Mouse (Mus musculus) stomach, embryonic 15.5 days (tissue): ENCODE results near the gene Rsl24d1. TPM values are rescaled to one million over a fixed set of nuclear protein-coding genes. Genes with fewer than 3 reads are reported as not detected.
A peak's percentile ranks its signal among the peaks of the same experiment; 100 is the strongest.
"Not testable (repeated sequence)": the region's sequence is repeated elsewhere in the genome, so short reads cannot be mapped to it uniquely, and the experiment has no call there.

Experiments
- ATAC-seq: fragments of 200-750 bp; cut with Nextera tagmentation; 2 replicates; pipeline ENCODE4 v1.8.0; 2017; ENCODE audit warnings: low read depth, moderate number of reproducible peaks, moderate TSS enrichment; ENCODE audit not compliant: insufficient read depth, low FRiP score
- H3K27ac ChIP-seq: fragments of 300-500 bp; sonication (generic); 2 replicates; pipeline ENCODE4 v1.5.1; 2015; ENCODE audit warnings: mild to moderate bottlenecking, inconsistent platforms
- H3K27me3 ChIP-seq: fragments of 300-500 bp; sonication (generic); replicated peaks from 2 replicates; pipeline ENCODE4 v1.6.1; 2015; ENCODE audit warnings: inconsistent platforms
- H3K36me3 ChIP-seq: fragments of 300-500 bp; sonication (generic); 2 replicates; pipeline ENCODE4 v1.6.1; 2015; ENCODE audit warnings: inconsistent platforms
- H3K4me1 ChIP-seq: fragments of 300-500 bp; sonication (generic); 2 replicates; pipeline ENCODE4 v1.6.1; 2015; ENCODE audit warnings: inconsistent platforms
- H3K4me2 ChIP-seq: fragments of 300-500 bp; sonication (generic); 2 replicates; pipeline ENCODE4 v1.6.1; 2015; ENCODE audit warnings: mild to moderate bottlenecking, inconsistent platforms
- H3K4me3 ChIP-seq: fragments of 300-500 bp; sonication (generic); replicated peaks from 2 replicates; pipeline ENCODE4 v1.5.1; 2015; ENCODE audit warnings: inconsistent platforms
- H3K9ac ChIP-seq: fragments of 300-500 bp; sonication (generic); 2 replicates; pipeline ENCODE4 v1.6.1; 2015; ENCODE audit warnings: inconsistent platforms
- H3K9me3 ChIP-seq: fragments of 300-500 bp; sonication (generic); 2 replicates; pipeline ENCODE4 v1.6.1; 2016; ENCODE audit warnings: inconsistent platforms
- WGBS: fragments of 180-500 bp; shearing (Covaris S2); methylation state at CpG from one replicate; pipeline ENCODE4 v1.1.7; 2015; 5-methylcytosine and 5-hydroxymethylcytosine counted together
- polyA plus RNA-seq: library from polyadenylated mRNA; unstranded; fragments of >200 nt; fragmentation: Nextera tagmentation; extraction: Ambion mirVana; gene quantifications from 2 replicates; pipeline ENCODE4 v1.2.1, GENCODE M21; 2015

The Rsl24d1 gene
- polyA plus RNA-seq, 1 experiment from 2014 or later: 94.7 TPM

GRCm38 (mm10) chr9:73103159-73103879, 9.9 kb upstream of the Rsl24d1 start:
- 0 out of 2 replicates have a peak, but pooled peaks cover 6% of the 10 kb centered on the region for H3K27me3 ChIP-seq
- WGBS: 5% methylated on average over 60 of the region's 60 CpGs

GRCm38 (mm10) chr9:73103880-73104198, 9.4 kb upstream of the Rsl24d1 start:
- H3K4me1 ChIP-seq: peaks cover 11% of the 10 kb centered on the region
- WGBS: 26% methylated on average over 5 of the region's 5 CpGs
- peak overlapping the region; percentile 45 for H3K4me3 ChIP-seq
- H3K9ac ChIP-seq: 0 out of 2 replicates have a peak overlapping the region, but pooled peaks have one; percentile 6
- H3K9me3 ChIP-seq: no peaks in the 10 kb centered on the region
- peak overlapping the region; percentile 94 for H3K4me2 ChIP-seq
- no peaks in the 10 kb centered on the region for H3K36me3 ChIP-seq
- ATAC-seq: no peak; the same call in 1 of the 2 replicates
- 0 out of 2 replicates have a peak, but pooled peaks cover 6% of the 10 kb centered on the region for H3K27me3 ChIP-seq
- H3K27ac ChIP-seq: no peak overlapping the region

More at GRCm38 (mm10) chr9:73103159-73103879, 9.9 kb upstream of the Rsl24d1 start:
- peaks cover 11% of the 10 kb centered on the region for H3K4me1 ChIP-seq
- peak overlapping the region; percentile 45 for H3K4me3 ChIP-seq
- H3K4me2 ChIP-seq: peak overlapping the region; percentile 94
- no peaks in the 10 kb centered on the region for H3K9me3 ChIP-seq
- 0 out of 2 replicates have a peak, but pooled peaks have one; percentile 33 for ATAC-seq
- 0 out of 2 replicates have a peak overlapping the region, but pooled peaks have one; percentile 6 for H3K9ac ChIP-seq
- H3K27ac ChIP-seq: no peak overlapping the region
- H3K36me3 ChIP-seq: no peaks in the 10 kb centered on the region

GRCm38 (mm10) chr9:73105141-73105540, 8.1 kb upstream of the Rsl24d1 start:
- Histone ChIP-seq H3K9me3 (no peaks in the 10 kb centered on the region), H3K4me3 (no peak overlapping the region), H3K36me3 (no peaks in the 10 kb centered on the region), H3K4me2 (no peak overlapping the region), H3K4me1 (peaks cover 11% of the 10 kb centered on the region), H3K27ac (no peak overlapping the region), H3K9ac (no peak overlapping the region), H3K27me3 (0 out of 2 replicates have a peak, but pooled peaks cover 6% of the 10 kb centered on the region)
- ATAC-seq: no peak
- 64% methylated on average over 1 of the region's 1 CpGs for WGBS

- Histone ChIP-seq H3K36me3 (no peaks in the 10 kb centered on the region), H3K9ac (no peak overlapping the region), H3K9me3 (no peaks in the 10 kb centered on the region), H3K4me1 (peaks cover 11% of the 10 kb centered on the region), H3K4me3 (no peak overlapping the region), H3K27me3 (0 out of 2 replicates have a peak, but pooled peaks cover 6% of the 10 kb centered on the region), H3K4me2 (no peak overlapping the region), H3K27ac (no peak overlapping the region)
- no peak for ATAC-seq
These were observed 7.5 kb upstream of the Rsl24d1 start for GRCm38 (mm10) chr9:73105771-73106170.

- not testable (repeated sequence) for H3K9me3 ChIP-seq, H3K4me2 ChIP-seq, H3K9ac ChIP-seq, H3K4me3 ChIP-seq, H3K27me3 ChIP-seq, H3K4me1 ChIP-seq, ATAC-seq, H3K27ac ChIP-seq
- WGBS: 90% methylated on average over 5 of the region's 6 CpGs
- peaks cover 34% of the 10 kb centered on the region for H3K36me3 ChIP-seq
These were observed 3.5 kb downstream of the Rsl24d1 start for GRCm38 (mm10) chr9:73116704-73117103.

- no peak overlapping the region for H3K4me2 ChIP-seq
- H3K36me3 ChIP-seq: peaks cover 38% of the 10 kb centered on the region
- H3K27me3 ChIP-seq: no peaks in the 10 kb centered on the region
- 0 out of 2 replicates have a peak, but pooled peaks cover 5% of the 10 kb centered on the region for H3K4me1 ChIP-seq
- no peak for ATAC-seq
- H3K4me3 ChIP-seq: no peak overlapping the region
- 82% methylated on average over 4 of the region's 4 CpGs for WGBS
- no peak overlapping the region for H3K27ac ChIP-seq
- no peak overlapping the region for H3K9ac ChIP-seq
- H3K9me3 ChIP-seq: no peaks in the 10 kb centered on the region
These were observed 4.8 kb downstream of the Rsl24d1 start for GRCm38 (mm10) chr9:73118012-73118411.

GRCm38 (mm10) chr9:73121735-73122134, 8.5 kb downstream of the Rsl24d1 start:
- H3K9me3 ChIP-seq: no peaks in the 10 kb centered on the region
- WGBS: 70% methylated on average over 8 of the region's 8 CpGs
- H3K27ac ChIP-seq: no peak overlapping the region
- H3K36me3 ChIP-seq: peaks cover 57% of the 10 kb centered on the region
- no peak overlapping the region for H3K4me3 ChIP-seq
- H3K4me1 ChIP-seq: no peaks in the 10 kb centered on the region
- no peak for ATAC-seq
- H3K9ac ChIP-seq: no peak overlapping the region
- no peaks in the 10 kb centered on the region for H3K27me3 ChIP-seq
- no peak overlapping the region for H3K4me2 ChIP-seq

- Histone ChIP-seq H3K27me3 (no peaks in the 10 kb centered on the region), H3K36me3 (peaks cover 63% of the 10 kb centered on the region)
These were observed 11.9 kb downstream of the Rsl24d1 start for GRCm38 (mm10) chr9:73125043-73125570.

GRCm38 (mm10) chr9:73127457-73127856, 14.2 kb downstream of the Rsl24d1 start:
- WGBS: 82% methylated on average over 2 of the region's 2 CpGs
- Histone ChIP-seq H3K4me3 (no peak overlapping the region), H3K36me3 (peaks cover 44% of the 10 kb centered on the region), H3K9me3 (no peaks in the 10 kb centered on the region), H3K4me2 (no peak overlapping the region), H3K9ac (no peak overlapping the region), H3K27ac (no peak overlapping the region), H3K4me1 (no peaks in the 10 kb centered on the region), H3K27me3 (no peaks in the 10 kb centered on the region)
- ATAC-seq: no peak

More at GRCm38 (mm10) chr9:73125043-73125570, 11.9 kb downstream of the Rsl24d1 start:
- no peak overlapping the region for H3K4me2 ChIP-seq
- H3K27ac ChIP-seq: no peak overlapping the region
- no peak overlapping the region for H3K9ac ChIP-seq
- no peak overlapping the region for H3K4me3 ChIP-seq
- H3K4me1 ChIP-seq: no peaks in the 10 kb centered on the region
- no peaks in the 10 kb centered on the region for H3K9me3 ChIP-seq
- ATAC-seq: no peak
- 86% methylated on average over 8 of the region's 8 CpGs for WGBS

- H3K4me1 ChIP-seq: no peaks in the 10 kb centered on the region
- peaks cover 31% of the 10 kb centered on the region for H3K36me3 ChIP-seq
- H3K4me3 ChIP-seq: no peak overlapping the region
- H3K4me2 ChIP-seq: no peak overlapping the region
- no peaks in the 10 kb centered on the region for H3K9me3 ChIP-seq
- 80% methylated on average over 8 of the region's 8 CpGs for WGBS
- no peak overlapping the region for H3K9ac ChIP-seq
- H3K27me3 ChIP-seq: no peaks in the 10 kb centered on the region
- no peak for ATAC-seq
- no peak overlapping the region for H3K27ac ChIP-seq
These were observed 16.6 kb downstream of the Rsl24d1 start for GRCm38 (mm10) chr9:73129875-73130274.

- H3K27ac ChIP-seq: no peak overlapping the region
- peaks cover 24% of the 10 kb centered on the region; the same call in 1 of the 2 replicates for H3K36me3 ChIP-seq
- no peak overlapping the region for H3K4me2 ChIP-seq
- no peak overlapping the region for H3K4me3 ChIP-seq
- no peaks in the 10 kb centered on the region for H3K9me3 ChIP-seq
- WGBS: 74% methylated on average over 4 of the region's 4 CpGs
- no peaks in the 10 kb centered on the region for H3K4me1 ChIP-seq
- no peak overlapping the region for H3K9ac ChIP-seq
- H3K27me3 ChIP-seq: no peaks in the 10 kb centered on the region
- no peak for ATAC-seq
These were observed 17.3 kb downstream of the Rsl24d1 start for GRCm38 (mm10) chr9:73130529-73130928.

GRCm38 (mm10) chr9:73137341-73137886, 24.2 kb downstream of the Rsl24d1 start:
- no peak overlapping the region for H3K4me2 ChIP-seq
- H3K9me3 ChIP-seq: no peaks in the 10 kb centered on the region
- ATAC-seq: peak; percentile 22; the same call in 1 of the 2 replicates
- no peak overlapping the region for H3K4me3 ChIP-seq
- no peaks in the 10 kb centered on the region for H3K36me3 ChIP-seq
- H3K27me3 ChIP-seq: no peaks in the 10 kb centered on the region
- no peaks in the 10 kb centered on the region for H3K4me1 ChIP-seq
- WGBS: 43% methylated on average over 11 of the region's 11 CpGs
- no peak overlapping the region for H3K27ac ChIP-seq
- H3K9ac ChIP-seq: no peak overlapping the region
